Mouse (Mus musculus) liver, postnatal 0 days (tissue): Measurements from ENCODE around the gene Reep6.

Experiments used
- CTCF ChIP-seq: sonication (generic); IDR thresholded peaks from 2 replicates; pipeline ENCODE4 v1.5.1; 2016; ENCODE audit warnings: antibody characterized with exemption, low read depth
- EP300 ChIP-seq: IDR thresholded peaks from 2 replicates; pipeline ENCODE4 v1.6.1; 2016; ENCODE audit warnings: antibody characterized with exemption, low read depth, mild to moderate bottlenecking

GRCm38 (mm10) chr10:80325045-80325444 lies 4.7 kb upstream of the Reep6 start:
- TF ChIP-seq CTCF (no peak), EP300 (no peak)
